ENCODE assay signal across 20 mouse cellular contexts in genomic region chr2:71161558-71161957, GRCm38 (mm10). TPM values are rescaled to one million over a fixed set of nuclear protein-coding genes. Genes with fewer than 3 reads are reported as not detected.
DNase-seq lines count a peak whose midpoint lies in the region; ATAC-seq and TF ChIP-seq lines count a peak whose summit lies in the region.
"Had no signal": no experiment of that assay in that cellular context is flagged by ENCODE, and none has a peak within 500 bp of the region (broad histone marks: within the 10 kb centered on the region; RNA-seq: fewer than 3 reads in every experiment).

No protein-coding gene starts in this region.

- intact Hi-C loops in gastrocnemius, postnatal 14 days (cut with DNase I; ENCODE audit: low total_unique reads), result no loop called here

- H3K9me3 ChIP-seq in kidney, embryonic 14.5 days (ENCODE audit: control insufficient read depth, low read length), result no peaks in the 10 kb centered on the region
- no peaks in the 10 kb centered on the region for H3K9me3 ChIP-seq in kidney, postnatal 0 days (replicated peaks; ENCODE audit: low read length)
- H3K9me3 ChIP-seq: embryonic facial prominence, embryonic 12.5 days; forebrain, embryonic 15.5 days; heart, embryonic 13.5 days; hindbrain, embryonic 12.5 days had no signal

- no peak overlapping the region for H3K27ac ChIP-seq in kidney, embryonic 14.5 days (ENCODE audit: low read depth, low read length)
- 0 out of 2 replicates have a peak overlapping the region, but pooled peaks have one; percentile 25 for H3K27ac ChIP-seq in kidney, postnatal 0 days
- H3K27ac ChIP-seq: embryonic facial prominence, embryonic 12.5 days; forebrain, embryonic 15.5 days; heart, embryonic 13.5 days; hindbrain, embryonic 12.5 days had no signal

- no peaks in the 10 kb centered on the region for H3K36me3 ChIP-seq in kidney, embryonic 14.5 days (ENCODE audit: control insufficient read depth, insufficient read depth, low read length)
- no peaks in the 10 kb centered on the region for H3K36me3 ChIP-seq in kidney, postnatal 0 days (ENCODE audit: insufficient read depth, low read length)
- H3K36me3 ChIP-seq: embryonic facial prominence, embryonic 12.5 days; forebrain, embryonic 15.5 days; heart, embryonic 13.5 days; hindbrain, embryonic 12.5 days had no signal

- H3K4me3 ChIP-seq in kidney, embryonic 14.5 days (ENCODE audit: low read length), result no peak overlapping the region
- H3K4me3 ChIP-seq in kidney, postnatal 0 days (replicated peaks; ENCODE audit: low read depth, low read length), result no peak overlapping the region
- H3K4me3 ChIP-seq: embryonic facial prominence, embryonic 12.5 days; forebrain, embryonic 15.5 days; heart, embryonic 13.5 days; hindbrain, embryonic 12.5 days had no signal

- DNase-seq in kidney, adult 11 months, result peak; percentile 25
- DNase-seq in kidney, adult 9 months, result peak; percentile 40
- peak; percentile 14 for DNase-seq in kidney, postnatal 0 days (ENCODE audit: low spot score)
- DNase-seq in kidney, postnatal 36 days, result peak; percentile 56 to 67
- no peak for DNase-seq in thymus, postnatal 14 days
- DNase-seq in gastrocnemius, postnatal 14 days, result no peak
- DNase-seq: adrenal gland, adult 2 months; cerebellum, adult 11 months; cerebellum, adult 9-10 months; cerebellum, postnatal 25 days; gastrocnemius, postnatal 25 days; heart, postnatal 36 days had no signal

- WGBS in kidney, embryonic 14.5 days, result 56% methylated on average over 7 of the region's 7 CpGs
- 51% methylated on average over 7 of the region's 7 CpGs for WGBS in kidney, postnatal 0 days

- no peak for TF ChIP-seq CTCF in kidney, postnatal 0 days (IDR thresholded peaks at IDR 0.05; ENCODE audit: low read depth)

- no peak for ATAC-seq in kidney, embryonic 14.5 days (ENCODE audit: low FRiP score, low TSS enrichment)
- ATAC-seq in kidney, postnatal 0 days (replicated peaks; ENCODE audit: low FRiP score, low read depth), result peak; percentile 63; the same call in 1 of the 2 replicates
- ATAC-seq: forebrain, embryonic 15.5 days; hindbrain, embryonic 16.5 days; inflammation-experienced regulatory T-cells, adult 6 months had no signal

- no peaks in the 10 kb centered on the region for H3K27me3 ChIP-seq in kidney, embryonic 14.5 days (ENCODE audit: control insufficient read depth, insufficient read depth, low read length)
- no peaks in the 10 kb centered on the region for H3K27me3 ChIP-seq in kidney, postnatal 0 days (ENCODE audit: insufficient read depth, low read length)
- H3K27me3 ChIP-seq: embryonic facial prominence, embryonic 12.5 days; forebrain, embryonic 15.5 days; heart, embryonic 13.5 days; hindbrain, embryonic 12.5 days had no signal

- peaks cover 3% of the 10 kb centered on the region; the same call in 1 of the 2 replicates for H3K4me1 ChIP-seq in kidney, embryonic 14.5 days (ENCODE audit: control insufficient read depth, insufficient read depth, low read length)
- H3K4me1 ChIP-seq in kidney, postnatal 0 days (replicated peaks; ENCODE audit: insufficient read depth, low read length), result 0 out of 2 replicates have a peak, but pooled peaks cover 3% of the 10 kb centered on the region

- no peak overlapping the region for H3K9ac ChIP-seq in kidney, embryonic 14.5 days (ENCODE audit: low read depth, low read length)
- H3K9ac ChIP-seq in kidney, postnatal 0 days (ENCODE audit: low read depth, low read length), result no peak overlapping the region
- H3K9ac ChIP-seq: embryonic facial prominence, embryonic 12.5 days; forebrain, embryonic 15.5 days; heart, embryonic 13.5 days; hindbrain, embryonic 12.5 days had no signal

- H3K4me2 ChIP-seq in kidney, embryonic 14.5 days (replicated peaks; ENCODE audit: low read depth, low read length), result no peak overlapping the region
- no peak overlapping the region for H3K4me2 ChIP-seq in kidney, postnatal 0 days (ENCODE audit: low read length)
- H3K4me2 ChIP-seq: embryonic facial prominence, embryonic 12.5 days; forebrain, embryonic 15.5 days; heart, embryonic 13.5 days; hindbrain, embryonic 12.5 days had no signal

RNA-seq across cellular contexts. Expression of gene Cybrd1, which starts 43.8 kb away (rescaled TPM):
- polyA plus RNA-seq in kidney, embryonic 14.5 days (2014; fragmentation: Nextera tagmentation; extraction: Ambion mirVana), result 0.80 and 0.86 TPM in 2 replicates
- 1.0 and 1.2 TPM in 2 replicates for polyA plus RNA-seq in kidney, postnatal 0 days (2015; fragmentation: Nextera tagmentation; extraction: Ambion mirVana)
- total RNA-seq in gastrocnemius, postnatal 14 days (2021), result 1 to 10 TPM; 1.9 to 2.0 TPM
- total RNA-seq: granulocyte monocyte progenitor cell, adult 5-6 weeks had no signal

RNA-seq across cellular contexts. Expression of gene Dync1i2, which starts 49.9 kb away (rescaled TPM):
- 76.3 and 96.4 TPM in 2 replicates for polyA plus RNA-seq in kidney, embryonic 14.5 days (2014; fragmentation: Nextera tagmentation; extraction: Ambion mirVana)
- polyA plus RNA-seq in kidney, postnatal 0 days (2015; fragmentation: Nextera tagmentation; extraction: Ambion mirVana), result 80.9 and 88.8 TPM in 2 replicates
- total RNA-seq in gastrocnemius, postnatal 14 days (2021), result 10 to 100 TPM; 44.4 to 45.1 TPM

Comparison
In these comparisons a context has a peak if more than half of its experiments do, and no peak if none do; other contexts are left out.
1. DNase-seq: peak in kidney, adult 11 months (single experiment), kidney, adult 9 months (single experiment), kidney, postnatal 0 days (single experiment) and kidney, postnatal 36 days (2 of 2); none in thymus, postnatal 14 days (single experiment) and gastrocnemius, postnatal 14 days (single experiment).